Mouse (Mus musculus): ENCODE results near the gene Erf.

- TF ChIP-seq CTCF (IDR thresholded peaks at IDR 0.05) (no peak), EP300 (IDR thresholded peaks at IDR 0.05) (no peak)
Observed at GRCm38 (mm10) chr7:25288721-25289120, 38.2 kb upstream of the Erf start.
